Mouse (Mus musculus) limb, embryonic 15.5 days (tissue): Measurements from ENCODE around the gene Foxp1. TPM values are rescaled to one million over a fixed set of nuclear protein-coding genes. Genes with fewer than 3 reads are reported as not detected.

ENCODE experiments used
- ATAC-seq: fragments of 200-750 bp; cut with Nextera tagmentation; 2 replicates; pipeline ENCODE4 v1.8.0; 2017; ENCODE audit warnings: low read depth, moderate TSS enrichment; ENCODE audit not compliant: insufficient number of reproducible peaks, low FRiP score, low TSS enrichment
- H3K27ac ChIP-seq: fragments of 300-500 bp; sonication (generic); 2 replicates; pipeline ENCODE4 v1.5.1; 2015; ENCODE audit warnings: moderate library complexity, mild to moderate bottlenecking, inconsistent platforms
- H3K27me3 ChIP-seq: fragments of 300-500 bp; sonication (generic); 2 replicates; pipeline ENCODE4 v1.6.1; 2015; ENCODE audit warnings: inconsistent platforms
- H3K36me3 ChIP-seq: fragments of 300-500 bp; sonication (generic); 2 replicates; pipeline ENCODE4 v1.6.1; 2015; ENCODE audit warnings: inconsistent platforms
- H3K4me1 ChIP-seq: fragments of 300-500 bp; sonication (generic); 2 replicates; pipeline ENCODE4 v1.6.1; 2015; ENCODE audit warnings: inconsistent platforms
- H3K4me2 ChIP-seq: fragments of 300-500 bp; sonication (generic); 2 replicates; pipeline ENCODE4 v1.6.1; 2015; ENCODE audit warnings: mild to moderate bottlenecking, inconsistent platforms
- H3K4me3 ChIP-seq: fragments of 300-500 bp; sonication (generic); 2 replicates; pipeline ENCODE4 v1.5.1; 2015; ENCODE audit warnings: mild to moderate bottlenecking, inconsistent platforms
- H3K9ac ChIP-seq: fragments of 300-500 bp; sonication (generic); 2 replicates; pipeline ENCODE4 v1.6.1; 2015; ENCODE audit warnings: inconsistent platforms
- H3K9me3 ChIP-seq: fragments of 300-500 bp; sonication (generic); 2 replicates; pipeline ENCODE4 v1.6.1; 2016; ENCODE audit warnings: inconsistent platforms
- WGBS: fragments of 180-500 bp; shearing (Covaris S2); methylation state at CpG from one replicate; pipeline ENCODE4 v1.1.7; 2015; 5-methylcytosine and 5-hydroxymethylcytosine counted together
- polyA plus RNA-seq: library from polyadenylated mRNA; unstranded; fragments of >200 nt; fragmentation: Nextera tagmentation; extraction: Ambion mirVana; gene quantifications from 2 replicates; pipeline ENCODE4 v1.2.1, GENCODE M21; 2015

Foxp1 gene
- polyA plus RNA-seq, 1 experiment from 2014 or later: 142 TPM

GRCm38 (mm10) chr6:99378997-99379710 is 143.4 kb downstream of the Foxp1 start:
- WGBS: 63% methylated on average over 7 of the region's 7 CpGs
- Histone ChIP-seq H3K4me2 (no peak overlapping the region), H3K27me3 (no peaks in the 10 kb centered on the region), H3K9me3 (no peaks in the 10 kb centered on the region), H3K4me1 (peaks cover 50% of the 10 kb centered on the region), H3K36me3 (no peaks in the 10 kb centered on the region), H3K9ac (no peak overlapping the region), H3K27ac (no peak overlapping the region), H3K4me3 (no peak overlapping the region)
- ATAC-seq: no peak; the same call in 1 of the 2 replicates

DNA sequence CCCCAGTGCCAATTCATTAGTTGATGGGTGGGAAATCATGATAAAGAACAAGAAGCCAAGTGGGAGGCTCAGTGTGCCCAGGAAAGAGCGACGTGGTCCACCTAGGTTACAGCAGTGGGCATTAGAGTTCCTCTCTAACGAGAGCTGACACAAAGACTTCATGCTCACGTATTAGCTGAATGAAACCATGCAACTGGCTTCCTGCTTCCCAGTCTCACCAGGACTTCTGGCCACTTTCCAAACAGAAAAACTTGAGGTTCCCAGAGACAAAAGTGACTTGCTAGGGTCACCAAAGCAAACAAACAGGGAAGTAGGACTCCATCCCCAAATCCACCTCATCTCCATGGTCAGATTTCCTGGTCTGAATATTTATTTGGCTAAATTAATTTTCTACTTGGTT is 144.8 kb downstream of the Foxp1 start:
- no peaks in the 10 kb centered on the region for H3K27me3 ChIP-seq
- no peak overlapping the region for H3K27ac ChIP-seq
- H3K9me3 ChIP-seq: no peaks in the 10 kb centered on the region
- no peak overlapping the region for H3K9ac ChIP-seq
- no peak for ATAC-seq
- H3K36me3 ChIP-seq: no peaks in the 10 kb centered on the region
- peaks cover 51% of the 10 kb centered on the region for H3K4me1 ChIP-seq
- H3K4me2 ChIP-seq: no peak overlapping the region
- no peak overlapping the region for H3K4me3 ChIP-seq
- WGBS: 70% methylated on average over 4 of the region's 4 CpGs

DNA sequence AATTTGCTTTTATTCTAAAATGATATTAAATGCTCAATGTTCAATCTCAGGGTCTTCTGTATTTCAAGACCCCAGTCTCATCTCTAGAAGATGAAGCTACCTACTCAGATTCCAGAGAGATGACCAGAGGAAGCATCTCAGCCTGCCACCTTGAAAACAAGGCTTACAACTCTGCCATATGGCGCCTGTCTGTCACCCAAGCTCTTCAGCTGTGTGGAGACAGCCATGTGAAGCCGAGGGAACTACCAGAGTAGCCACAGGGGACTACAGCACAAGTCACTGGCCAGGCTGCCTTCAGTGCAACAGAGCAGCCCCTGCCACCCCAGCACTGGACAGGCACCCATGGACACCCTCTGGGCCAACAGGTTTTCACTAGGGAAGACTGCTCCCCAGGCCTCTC is 145.4 kb downstream of the Foxp1 start:
- Histone ChIP-seq H3K36me3 (no peaks in the 10 kb centered on the region), H3K9me3 (no peaks in the 10 kb centered on the region), H3K4me1 (peaks cover 51% of the 10 kb centered on the region), H3K4me3 (no peak overlapping the region), H3K27me3 (no peaks in the 10 kb centered on the region), H3K9ac (no peak overlapping the region), H3K27ac (no peak overlapping the region), H3K4me2 (no peak overlapping the region)
- 48% methylated on average over 2 of the region's 2 CpGs for WGBS
- no peak for ATAC-seq

DNA sequence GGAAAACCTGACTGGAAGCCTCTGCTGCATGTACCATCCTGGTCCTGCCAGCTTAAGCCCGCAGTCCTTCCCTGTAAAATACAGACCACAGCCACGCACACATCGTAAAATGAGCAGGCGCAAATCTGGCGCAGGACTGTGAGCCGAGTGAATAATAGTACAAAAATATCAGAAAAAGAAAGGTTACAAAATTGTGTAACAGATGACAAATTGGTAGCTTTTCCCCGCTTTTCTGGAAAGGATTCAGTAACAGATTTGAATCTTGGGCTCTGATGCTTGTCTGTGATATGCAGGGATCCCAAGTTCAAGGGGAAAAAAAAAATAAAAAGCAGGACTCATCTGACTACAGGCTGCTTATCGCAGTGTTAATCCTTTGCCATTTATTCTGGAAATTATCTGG is 145.8 kb downstream of the Foxp1 start:
- no peak overlapping the region for H3K9ac ChIP-seq
- H3K9me3 ChIP-seq: no peaks in the 10 kb centered on the region
- no peak overlapping the region for H3K27ac ChIP-seq
- no peaks in the 10 kb centered on the region for H3K27me3 ChIP-seq
- no peaks in the 10 kb centered on the region for H3K36me3 ChIP-seq
- peaks cover 51% of the 10 kb centered on the region for H3K4me1 ChIP-seq
- ATAC-seq: 0 out of 2 replicates have a peak, but pooled peaks have one; percentile 40
- H3K4me2 ChIP-seq: no peak overlapping the region
- 42% methylated on average over 8 of the region's 8 CpGs for WGBS
- no peak overlapping the region for H3K4me3 ChIP-seq

GRCm38 (mm10) chr6:99375865-99376264 is 146.7 kb downstream of the Foxp1 start:
- Histone ChIP-seq H3K27me3 (no peaks in the 10 kb centered on the region), H3K9me3 (no peaks in the 10 kb centered on the region), H3K4me1 (peaks cover 51% of the 10 kb centered on the region), H3K4me3 (no peak overlapping the region), H3K4me2 (no peak overlapping the region), H3K36me3 (no peaks in the 10 kb centered on the region), H3K27ac (peak overlapping the region; percentile 48; the same call in 1 of the 2 replicates), H3K9ac (no peak overlapping the region)
- no peak for ATAC-seq
- 33% methylated on average over 6 of the region's 6 CpGs for WGBS

DNA sequence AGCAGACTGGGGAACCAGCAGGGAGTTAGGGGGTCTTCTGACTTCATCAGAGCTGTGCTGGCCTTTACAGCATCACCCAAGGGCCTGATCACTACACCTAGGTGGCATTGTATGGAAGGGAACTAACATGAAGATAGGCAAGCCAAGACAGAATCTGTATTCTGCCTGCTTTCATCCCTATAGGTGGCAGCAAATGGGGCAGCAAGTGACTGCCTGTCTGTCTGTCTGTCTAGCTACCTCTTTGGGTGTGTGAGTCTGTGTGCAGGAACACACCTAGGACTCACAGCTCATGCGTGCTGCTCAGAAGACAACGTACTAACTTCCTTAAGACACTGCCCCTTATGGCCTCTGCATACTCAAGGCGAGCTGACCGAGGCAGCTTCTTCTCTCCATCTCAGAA is 147.1 kb downstream of the Foxp1 start:
- no peak for ATAC-seq
- no peak overlapping the region for H3K4me2 ChIP-seq
- WGBS: 48% methylated on average over 4 of the region's 4 CpGs
- no peaks in the 10 kb centered on the region for H3K36me3 ChIP-seq
- H3K27ac ChIP-seq: peak overlapping the region; percentile 48; the same call in 1 of the 2 replicates
- peaks cover 51% of the 10 kb centered on the region for H3K4me1 ChIP-seq
- no peaks in the 10 kb centered on the region for H3K9me3 ChIP-seq
- no peaks in the 10 kb centered on the region for H3K27me3 ChIP-seq
- no peak overlapping the region for H3K9ac ChIP-seq
- H3K4me3 ChIP-seq: no peak overlapping the region

DNA sequence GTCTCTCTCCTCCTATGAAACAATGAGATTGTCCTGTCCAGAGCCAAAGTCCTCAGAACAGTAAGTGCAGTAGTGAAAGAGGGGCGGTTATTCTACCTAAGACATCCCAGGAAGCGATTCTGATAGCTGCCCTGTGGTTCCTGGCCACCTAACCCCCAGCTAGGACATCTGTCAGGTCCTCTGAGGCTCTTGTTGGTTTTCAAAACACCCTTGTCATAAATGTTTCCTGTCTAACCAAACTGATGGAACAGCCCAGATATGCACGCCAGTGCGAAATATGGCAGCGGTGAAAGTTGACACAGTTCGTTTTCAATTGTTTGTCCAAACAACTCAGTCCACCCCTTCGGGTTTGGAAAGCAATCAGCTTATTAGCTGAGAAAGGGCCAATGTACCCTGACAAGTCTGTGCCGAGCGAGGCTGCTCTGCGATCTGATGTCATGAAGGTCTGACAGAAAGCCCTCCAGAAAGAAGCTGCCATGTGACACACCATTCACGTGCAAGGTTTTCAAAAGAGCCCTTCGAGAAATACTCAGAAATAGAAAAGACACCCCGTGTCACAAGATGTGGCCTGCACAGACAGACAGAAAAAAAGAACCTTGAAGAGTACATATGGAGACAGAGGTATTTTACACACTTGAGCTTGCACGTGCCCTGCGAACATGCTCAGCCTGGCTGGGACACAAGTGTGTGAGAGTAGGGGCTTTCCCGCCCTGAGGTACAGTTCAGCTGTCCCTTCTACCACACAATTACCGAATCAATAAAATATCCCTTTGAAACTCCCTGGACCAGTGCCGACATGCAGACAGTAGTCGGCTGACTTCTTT is 147.9 kb downstream of the Foxp1 start:
- 51% methylated on average over 19 of the region's 19 CpGs for WGBS
- Histone ChIP-seq H3K27ac (peak overlapping the region; percentile 4; the same call in 1 of the 2 replicates), H3K4me2 (no peak overlapping the region), H3K36me3 (no peaks in the 10 kb centered on the region), H3K9ac (no peak overlapping the region), H3K27me3 (no peaks in the 10 kb centered on the region), H3K4me3 (no peak overlapping the region), H3K9me3 (no peaks in the 10 kb centered on the region), H3K4me1 (peaks cover 48% of the 10 kb centered on the region)
- ATAC-seq: no peak

DNA sequence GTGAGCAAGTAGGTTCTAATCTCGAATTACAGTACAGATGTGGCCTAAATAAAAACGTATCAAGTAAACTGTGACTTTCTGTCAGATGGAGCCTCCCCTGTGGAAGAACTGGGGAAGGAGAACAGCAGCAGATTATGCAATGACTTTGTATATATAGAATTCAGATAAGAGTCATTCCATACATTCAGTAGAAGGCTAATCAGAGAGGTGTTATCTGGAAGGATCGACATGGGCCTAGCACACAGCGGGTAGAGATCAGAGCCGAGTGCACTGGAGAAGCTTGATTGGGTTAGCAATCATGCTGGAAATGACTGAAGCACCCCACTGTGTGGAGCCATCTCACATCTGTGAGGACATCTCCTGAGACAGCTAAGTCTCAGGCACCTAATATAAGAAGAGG is 150.1 kb downstream of the Foxp1 start:
- H3K4me1 ChIP-seq: peaks cover 32% of the 10 kb centered on the region
- no peaks in the 10 kb centered on the region for H3K36me3 ChIP-seq
- H3K4me2 ChIP-seq: no peak overlapping the region
- no peaks in the 10 kb centered on the region for H3K9me3 ChIP-seq
- H3K9ac ChIP-seq: no peak overlapping the region
- H3K27ac ChIP-seq: no peak overlapping the region
- no peaks in the 10 kb centered on the region for H3K27me3 ChIP-seq
- ATAC-seq: no peak
- 81% methylated on average over 5 of the region's 5 CpGs for WGBS
- H3K4me3 ChIP-seq: no peak overlapping the region

DNA sequence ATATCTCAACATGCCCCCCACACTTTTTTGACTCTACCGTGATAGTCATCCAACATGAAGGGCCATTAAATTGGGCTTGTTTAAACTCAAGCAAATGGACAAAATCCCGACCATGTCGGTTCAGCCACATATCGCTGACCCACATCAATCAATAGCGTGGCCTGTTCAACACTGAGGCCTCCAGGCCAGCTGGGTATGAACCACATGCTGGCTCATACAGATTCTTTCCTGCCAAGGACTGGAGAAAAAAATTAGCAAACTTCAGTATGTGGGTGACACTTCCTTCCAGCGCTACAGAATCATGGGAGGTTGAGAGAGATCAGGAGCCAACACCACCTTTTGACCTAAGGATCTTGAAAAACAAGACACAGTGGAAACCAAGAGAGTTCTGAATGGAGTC is 150.5 kb downstream of the Foxp1 start:
- WGBS: 81% methylated on average over 6 of the region's 6 CpGs
- Histone ChIP-seq H3K9ac (no peak overlapping the region), H3K36me3 (no peaks in the 10 kb centered on the region), H3K27me3 (no peaks in the 10 kb centered on the region), H3K4me2 (no peak overlapping the region), H3K9me3 (no peaks in the 10 kb centered on the region), H3K4me1 (peaks cover 28% of the 10 kb centered on the region), H3K27ac (no peak overlapping the region), H3K4me3 (no peak overlapping the region)
- no peak for ATAC-seq

DNA sequence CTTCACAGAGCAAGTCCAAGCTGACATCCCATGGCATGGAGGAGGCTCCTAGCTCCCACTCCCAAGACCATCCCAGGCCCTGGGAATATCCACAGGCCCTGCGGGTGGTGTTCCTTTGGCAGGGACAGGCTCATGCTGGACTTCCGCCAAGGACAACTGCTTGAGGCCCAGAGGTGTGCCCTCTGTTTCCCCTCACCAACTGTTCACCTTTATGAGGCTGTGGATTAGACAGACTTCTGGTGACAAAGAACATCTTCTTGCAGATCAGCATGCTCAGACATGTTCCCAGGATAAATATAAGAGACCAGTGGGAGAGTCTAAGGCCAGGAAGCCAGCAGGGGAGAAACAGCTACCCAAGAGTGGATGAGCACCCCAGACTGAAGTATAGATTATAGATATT is 152.6 kb downstream of the Foxp1 start:
- Histone ChIP-seq H3K27me3 (no peaks in the 10 kb centered on the region), H3K4me3 (no peak overlapping the region), H3K36me3 (no peaks in the 10 kb centered on the region), H3K4me2 (no peak overlapping the region), H3K27ac (no peak overlapping the region), H3K9me3 (no peaks in the 10 kb centered on the region), H3K4me1 (peaks cover 9% of the 10 kb centered on the region; the same call in 1 of the 2 replicates), H3K9ac (no peak overlapping the region)
- ATAC-seq: no peak
- 70% methylated on average over 2 of the region's 2 CpGs for WGBS

DNA sequence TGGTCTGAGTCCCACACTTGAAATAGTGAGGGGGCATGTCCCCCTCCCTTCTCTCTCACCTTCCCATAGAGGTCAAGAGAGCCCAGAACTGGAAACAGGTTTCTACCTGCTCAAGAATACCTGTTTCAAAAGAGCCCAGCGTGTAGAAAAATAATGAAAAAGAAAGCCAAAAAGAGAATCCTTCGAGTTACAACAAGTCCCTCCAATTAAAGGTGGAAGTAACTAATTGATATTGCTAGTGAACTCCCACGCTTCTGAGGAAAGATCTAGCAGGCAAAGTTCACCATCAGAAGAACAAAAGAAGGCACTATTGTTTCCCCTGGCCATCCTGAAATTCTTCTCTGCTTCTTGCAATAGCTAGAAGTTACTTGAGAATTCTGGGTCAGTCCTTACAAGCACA is 153.4 kb downstream of the Foxp1 start:
- Histone ChIP-seq H3K36me3 (no peaks in the 10 kb centered on the region), H3K4me2 (no peak overlapping the region), H3K27ac (no peak overlapping the region), H3K4me3 (no peak overlapping the region), H3K27me3 (no peaks in the 10 kb centered on the region), H3K9me3 (no peaks in the 10 kb centered on the region), H3K4me1 (0 out of 2 replicates have a peak, but pooled peaks cover 4% of the 10 kb centered on the region), H3K9ac (no peak overlapping the region)
- ATAC-seq: no peak
- 68% methylated on average over 3 of the region's 3 CpGs for WGBS

GRCm38 (mm10) chr6:99368118-99368753 is 154.3 kb downstream of the Foxp1 start:
- ATAC-seq: no peak
- H3K4me1 ChIP-seq: 0 out of 2 replicates have a peak, but pooled peaks cover 3% of the 10 kb centered on the region
- H3K4me2 ChIP-seq: no peak overlapping the region
- H3K36me3 ChIP-seq: no peaks in the 10 kb centered on the region
- no peaks in the 10 kb centered on the region for H3K27me3 ChIP-seq
- H3K4me3 ChIP-seq: no peak overlapping the region
- no peaks in the 10 kb centered on the region for H3K9me3 ChIP-seq
- H3K27ac ChIP-seq: no peak overlapping the region
- 80% methylated on average over 4 of the region's 4 CpGs for WGBS
- no peak overlapping the region for H3K9ac ChIP-seq
